Mouse (Mus musculus) thymus, postnatal 14 days (tissue): ENCODE results near the gene Cyp2f2.

Source experiments
- DNase-seq: peaks from one replicate; pipeline ENCODE4 v3.0.0; 2021

Cyp2f2 gene

DNA sequence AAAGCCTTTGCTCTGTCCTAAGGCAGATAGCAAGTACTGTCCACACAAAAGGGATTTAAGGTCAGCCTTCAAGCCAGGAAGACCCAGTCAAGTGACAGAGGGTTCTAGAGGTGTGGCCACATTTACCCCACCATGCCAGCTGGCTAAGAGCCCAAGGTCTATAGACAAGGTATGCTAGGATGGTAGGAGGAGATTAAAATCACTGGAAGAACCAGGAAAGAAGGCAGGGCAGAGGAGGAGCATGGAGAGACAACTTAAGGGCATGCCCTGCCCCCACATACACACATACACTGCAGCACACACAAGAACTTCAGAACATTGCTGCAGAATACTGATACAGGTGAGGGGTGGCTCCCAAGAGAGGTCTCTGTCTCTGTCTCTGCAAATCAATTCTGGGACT is at the start of gene Cyp2f2:
Gene Cyp2f2 (plus strand): TSS at position 234 of the 400 bp plus-strand sequence.
- no peak for DNase-seq

DNA sequence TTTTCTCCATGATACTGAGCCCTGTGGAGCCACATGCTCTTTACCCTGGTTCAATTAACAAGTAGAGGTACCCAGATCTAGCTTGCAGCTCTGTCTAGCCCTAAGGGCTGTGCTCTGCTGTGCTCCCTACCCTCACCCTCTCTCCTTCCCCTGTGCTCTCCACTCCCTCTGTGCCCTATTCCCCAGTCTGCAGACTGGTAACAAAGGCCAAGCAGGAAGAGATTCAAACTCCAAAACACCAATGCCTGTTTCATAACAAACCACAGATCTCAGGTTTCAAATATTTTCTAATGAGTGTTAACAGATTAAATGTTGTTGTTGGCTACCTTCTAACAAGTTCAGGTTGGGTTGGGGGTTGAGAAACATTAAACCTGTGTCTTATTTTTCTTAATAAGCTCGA is 41.1 kb upstream of the Cyp2f2 start:
- DNase-seq, result no peak

DNA sequence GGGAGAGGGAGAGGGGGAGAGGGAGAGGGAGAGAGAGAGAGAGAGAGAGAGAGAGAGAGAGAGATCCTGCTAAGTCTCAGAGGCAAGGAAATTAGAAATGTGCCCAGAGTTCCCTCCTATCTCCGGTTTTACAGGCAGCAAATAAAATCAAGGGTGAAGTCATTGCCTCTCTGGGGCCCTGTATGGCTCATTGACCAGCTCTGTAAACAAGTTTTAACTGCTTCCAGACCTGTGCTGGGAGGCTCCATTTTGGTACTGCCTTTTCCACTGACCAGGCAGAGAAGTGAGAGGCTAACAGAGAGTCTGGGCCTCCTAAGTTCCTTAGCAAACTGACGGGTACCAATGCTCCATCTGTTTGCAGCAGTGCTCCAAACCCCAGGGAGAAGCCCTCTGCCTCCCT is 38.1 kb upstream of the Cyp2f2 start:
- DNase-seq, result no peak

GRCm38 (mm10) chr7:27091039-27091438 is 28.7 kb upstream of the Cyp2f2 start:
- no peak for DNase-seq

GRCm38 (mm10) chr7:27092038-27092703 is 27.5 kb upstream of the Cyp2f2 start:
- DNase-seq, result no peak

DNA sequence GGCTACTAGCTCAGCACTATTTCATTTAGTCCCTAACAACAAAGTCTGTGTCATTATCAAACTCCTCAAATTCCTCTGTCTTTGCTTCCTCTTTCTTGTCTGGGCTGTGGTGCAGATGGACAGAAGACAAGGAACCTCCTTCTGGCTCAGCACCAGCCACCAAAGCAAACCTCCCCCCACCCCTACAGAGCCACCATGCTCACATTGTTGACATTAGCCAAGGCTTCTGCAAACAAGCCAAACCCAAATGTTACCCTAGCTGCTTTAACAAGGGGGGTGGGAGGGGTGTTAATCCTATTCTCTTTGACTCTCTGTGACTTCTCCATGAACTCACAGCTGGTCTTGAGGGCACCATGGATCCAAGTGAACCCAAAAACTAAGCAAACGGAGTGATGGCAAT is 26.8 kb upstream of the Cyp2f2 start:
- no peak for DNase-seq

DNA sequence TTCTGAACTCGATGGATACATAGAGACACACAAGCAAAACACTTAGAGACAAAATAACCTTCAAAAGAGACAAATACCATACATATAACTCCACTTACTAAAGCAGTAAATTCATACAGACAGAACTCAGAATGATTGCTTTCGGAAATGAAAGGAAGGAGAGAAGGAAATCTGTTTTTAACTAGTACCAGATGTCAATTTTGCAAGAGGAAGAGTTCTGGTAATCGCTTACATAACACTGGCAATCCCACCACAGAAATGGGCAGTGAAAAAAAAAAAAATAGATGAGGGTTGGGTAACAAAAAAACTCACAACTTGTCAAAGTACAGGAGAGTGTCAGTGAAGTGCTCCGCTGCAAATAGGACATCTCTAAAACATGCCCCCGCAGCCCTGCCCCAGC is 14.8 kb upstream of the Cyp2f2 start:
- DNase-seq, result no peak

DNA sequence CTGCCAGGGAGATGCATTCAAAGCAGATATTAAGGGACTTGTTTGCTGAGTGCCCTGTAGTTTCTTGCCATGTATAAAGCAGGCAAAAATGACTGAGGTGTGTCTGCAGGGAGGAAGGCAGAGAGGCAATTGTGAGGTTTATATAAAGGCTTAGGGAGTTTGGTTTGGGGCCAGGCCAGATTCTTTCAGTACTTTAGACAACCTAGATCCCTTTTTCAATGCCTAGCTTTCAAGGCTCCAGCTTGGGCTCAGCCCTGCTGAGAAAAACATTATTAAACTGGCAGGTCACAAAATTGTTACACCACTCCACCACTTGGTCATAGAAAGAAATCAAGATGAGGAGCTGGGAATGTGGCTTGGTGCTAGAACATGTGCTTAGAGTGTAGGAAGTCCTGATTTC is 9.4 kb upstream of the Cyp2f2 start:
- no peak for DNase-seq

DNA sequence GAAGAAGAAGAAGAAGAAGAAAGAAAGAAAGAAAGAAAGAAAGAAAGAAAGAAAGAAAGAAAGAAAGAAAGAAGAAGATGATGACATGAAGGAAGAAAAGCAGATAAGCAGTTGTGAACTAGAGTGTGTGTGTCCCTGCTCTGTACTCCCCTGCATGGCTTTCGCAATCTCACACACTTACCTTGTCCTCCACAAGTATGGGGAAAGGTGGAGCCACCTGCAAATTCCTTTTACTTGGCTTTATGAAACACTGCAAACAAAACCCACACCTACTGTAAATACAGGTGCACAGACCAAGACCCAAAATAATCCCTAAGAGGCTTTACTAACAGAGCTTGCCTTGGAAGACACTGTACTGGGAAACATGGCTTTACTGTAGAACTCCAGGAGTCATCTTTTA is 8.7 kb upstream of the Cyp2f2 start:
- no peak for DNase-seq

DNA sequence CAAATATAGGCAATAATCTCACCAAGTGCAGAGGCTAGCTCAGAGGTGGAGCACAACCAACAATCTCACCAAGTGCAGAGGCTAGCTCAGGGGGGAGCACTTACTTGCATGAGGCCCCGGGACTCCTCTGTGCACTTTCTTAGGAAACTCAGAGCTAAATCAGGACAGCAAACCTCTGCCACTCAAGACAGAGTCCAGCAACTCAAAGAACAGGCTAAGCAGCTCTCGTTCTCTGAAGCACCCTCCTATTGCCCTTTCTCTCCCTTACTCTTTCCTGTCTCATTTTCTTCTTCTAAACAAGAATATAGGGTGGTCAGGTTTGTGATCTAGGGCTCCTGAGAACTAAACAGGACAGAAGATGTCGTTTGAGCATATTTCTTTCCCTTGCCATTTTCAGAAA is 7.7 kb upstream of the Cyp2f2 start:
- DNase-seq, result no peak

DNA sequence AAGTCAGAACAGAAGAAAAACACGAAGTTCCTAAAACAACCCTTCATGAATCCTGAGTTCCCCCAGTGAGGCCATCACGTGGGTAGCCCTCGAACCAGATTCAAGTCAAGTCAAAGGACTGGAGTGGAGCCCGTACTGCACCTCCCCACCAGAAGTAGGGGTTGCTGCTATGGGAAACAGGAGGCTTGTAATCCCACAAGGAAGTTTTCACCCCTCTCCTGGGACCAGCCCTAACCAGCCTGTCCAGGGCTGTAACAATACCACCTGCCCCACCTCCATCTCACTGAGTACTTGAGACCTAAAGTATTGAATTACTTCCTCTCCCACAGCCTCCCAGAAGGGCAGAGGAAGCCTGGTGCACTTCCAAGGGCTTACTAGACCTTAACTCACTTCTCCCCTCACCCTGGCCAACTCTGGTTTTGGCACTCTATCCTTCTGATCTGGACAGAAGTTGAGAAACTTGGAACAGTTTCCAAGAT is 1.6 kb upstream of the Cyp2f2 start:
- no peak for DNase-seq

- no peak for DNase-seq
Measured at GRCm38 (mm10) chr7:27124305-27124832, 4.7 kb downstream of the Cyp2f2 start.

GRCm38 (mm10) chr7:27124969-27125368 is 5.3 kb downstream of the Cyp2f2 start:
- no peak for DNase-seq

- peak; percentile 20 for DNase-seq
Measured at GRCm38 (mm10) chr7:27128162-27128561, 8.5 kb downstream of the Cyp2f2 start.

DNA sequence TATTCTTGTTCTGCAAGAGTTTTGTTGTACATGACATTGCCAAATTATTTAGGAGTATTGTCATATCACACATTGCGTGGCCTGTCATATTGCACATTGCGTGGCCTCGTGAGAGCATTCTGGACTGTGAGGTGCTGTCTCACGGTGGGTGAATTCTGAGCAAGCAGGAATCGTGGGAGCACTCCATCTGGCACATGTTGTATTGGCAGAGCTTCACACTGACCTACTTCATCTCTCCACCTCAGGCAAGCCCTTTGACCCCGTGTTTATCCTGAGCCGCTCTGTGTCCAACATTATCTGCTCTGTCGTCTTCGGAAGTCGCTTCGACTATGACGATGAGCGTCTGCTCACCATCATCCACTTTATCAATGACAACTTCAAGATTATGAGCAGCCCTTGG is 9.2 kb downstream of the Cyp2f2 start:
- no peak for DNase-seq

GRCm38 (mm10) chr7:27129811-27130210 is 10.1 kb downstream of the Cyp2f2 start:
- DNase-seq, result no peak

GRCm38 (mm10) chr7:27130521-27131370 is 11.0 kb downstream of the Cyp2f2 start:
- DNase-seq, result no peak

- no peak for DNase-seq
Measured at GRCm38 (mm10) chr7:27131387-27131786, 11.7 kb downstream of the Cyp2f2 start.

DNA sequence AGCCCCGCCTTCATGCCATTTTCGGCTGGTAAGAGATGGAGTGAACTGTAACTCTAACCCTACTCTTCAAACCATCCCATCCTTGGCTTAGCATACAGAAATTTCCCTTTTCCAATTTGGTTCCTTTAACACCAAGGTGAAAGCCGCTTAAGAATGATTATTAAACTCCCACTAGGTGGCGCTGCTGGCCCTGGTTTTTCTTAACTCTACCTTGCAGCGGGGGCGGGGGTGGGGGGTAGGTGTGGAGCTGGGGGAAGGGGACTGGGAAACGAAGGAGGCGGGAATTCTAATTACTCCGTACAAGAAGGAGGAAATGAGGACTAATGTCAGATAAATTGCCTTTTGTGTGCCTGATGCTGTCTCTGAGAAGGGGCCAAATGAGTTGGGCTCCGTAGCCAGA is 12.9 kb downstream of the Cyp2f2 start:
- peak; percentile 40 for DNase-seq

- DNase-seq, result no peak
Measured at GRCm38 (mm10) chr7:27133156-27133555, 13.4 kb downstream of the Cyp2f2 start.

DNA sequence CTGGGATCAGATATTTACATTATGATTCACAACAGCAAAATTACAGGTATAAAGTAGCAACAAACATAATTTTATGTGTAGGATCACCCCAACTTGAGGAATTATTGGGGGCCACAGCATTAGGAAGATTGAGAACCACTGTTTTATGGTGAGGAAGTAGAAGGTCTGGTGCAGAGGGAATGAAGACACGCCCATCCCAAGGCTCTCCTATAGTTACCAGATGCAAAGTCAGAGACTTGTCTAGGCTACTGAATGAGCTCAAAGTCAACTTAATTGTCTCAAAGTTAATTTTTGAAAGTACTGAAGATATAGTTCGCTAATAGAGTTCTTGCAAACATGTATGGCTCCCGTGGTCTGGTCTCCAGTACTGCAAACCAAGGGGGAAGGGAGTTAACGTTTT is 14.0 kb downstream of the Cyp2f2 start:
- no peak for DNase-seq

- no peak for DNase-seq
Measured at GRCm38 (mm10) chr7:27136410-27136996, 16.8 kb downstream of the Cyp2f2 start.

GRCm38 (mm10) chr7:27153205-27153764 is 33.6 kb downstream of the Cyp2f2 start, which contains the start of gene Cyp2t4:
Cyp2t4 (plus strand) TSS chr7:27153714.
- DNase-seq, result no peak
